Mouse (Mus musculus) c-Kit-positive CD71-positive TER-119-negative erythroid progenitor cells, embryonic 14.5 days (primary cell): Measurements from ENCODE around the gene Slc9a8.
A peak's percentile ranks its signal among the peaks of the same experiment; 100 is the strongest.

ENCODE experiments used
- DNase-seq: peaks from one replicate; pipeline ENCODE4 v3.0.0-alpha.2; 2013; ENCODE audit warnings: low read depth

Slc9a8 gene

DNA sequence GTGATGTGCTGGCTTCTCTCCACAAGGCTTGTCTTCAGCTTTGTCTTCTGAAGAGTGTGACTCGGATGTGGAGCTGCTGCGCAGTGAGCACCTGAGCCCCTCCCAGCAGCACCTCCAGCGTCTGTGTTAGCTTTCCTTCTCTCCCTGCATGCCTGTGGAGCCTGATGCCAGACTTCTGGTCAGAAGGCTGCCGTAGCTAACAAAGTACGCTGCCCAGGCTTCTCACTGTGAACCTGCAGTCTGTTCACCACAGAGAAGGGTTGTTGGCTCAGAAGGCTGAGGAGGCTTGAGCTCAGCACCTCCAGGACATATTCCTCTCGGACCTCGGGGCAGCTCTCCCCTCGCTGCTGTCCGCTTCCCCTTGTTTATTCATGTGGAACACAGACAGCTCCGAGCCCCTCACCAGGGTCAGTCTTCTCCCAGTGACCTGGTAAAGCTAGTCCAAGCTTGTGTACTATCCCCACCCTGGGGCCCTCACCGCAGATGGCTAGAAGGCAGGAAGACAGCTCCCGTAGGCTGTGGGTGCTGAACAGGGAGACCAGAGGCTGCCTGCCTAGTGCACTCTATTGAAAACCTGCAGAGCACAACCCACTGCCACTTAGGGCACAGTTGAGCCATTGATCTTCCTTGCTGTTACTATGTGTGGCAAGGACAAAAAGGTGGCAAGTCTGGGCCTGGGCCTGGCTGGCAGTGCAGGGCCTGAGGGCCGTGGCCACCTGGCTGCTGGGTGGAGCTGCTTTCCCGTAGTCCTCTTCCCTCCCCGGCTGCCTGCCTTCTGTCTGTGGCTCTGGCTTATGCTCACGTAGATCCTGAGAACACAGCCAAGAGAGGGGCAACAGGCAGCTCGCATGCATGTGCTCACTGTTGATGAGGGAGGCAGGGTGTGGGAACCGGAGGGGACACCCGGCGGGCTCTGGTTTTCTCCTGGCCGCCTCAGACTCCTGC lies 28.1 kb downstream of the Slc9a8 start:
- no peak for DNase-seq

GRCm38 (mm10) chr2:167450647-167451046 lies 29.1 kb downstream of the Slc9a8 start:
- no peak for DNase-seq

DNA sequence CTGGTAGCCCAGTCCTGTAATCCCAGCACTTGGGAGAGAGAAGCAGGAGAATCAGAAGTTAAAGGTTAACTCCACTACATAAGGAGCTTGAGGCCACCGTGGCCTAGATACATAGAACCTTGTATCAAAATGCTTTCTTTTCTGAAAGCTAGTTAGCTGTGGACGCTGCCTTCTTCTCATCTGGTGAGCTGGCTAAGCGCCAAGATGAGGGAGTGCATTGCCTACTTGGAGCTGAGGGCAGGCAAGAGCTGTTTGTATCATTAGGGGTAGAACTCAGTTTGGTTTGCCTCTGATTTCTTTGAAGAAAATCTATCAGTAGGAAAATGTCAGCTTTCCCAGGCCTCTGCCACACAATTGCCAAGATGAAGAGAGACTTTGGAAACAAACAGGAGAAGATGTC lies 32.3 kb downstream of the Slc9a8 start:
- DNase-seq: no peak

GRCm38 (mm10) chr2:167456361-167457020 lies 35.0 kb downstream of the Slc9a8 start:
- DNase-seq: no peak

GRCm38 (mm10) chr2:167457213-167457612 lies 35.7 kb downstream of the Slc9a8 start:
- no peak for DNase-seq

DNA sequence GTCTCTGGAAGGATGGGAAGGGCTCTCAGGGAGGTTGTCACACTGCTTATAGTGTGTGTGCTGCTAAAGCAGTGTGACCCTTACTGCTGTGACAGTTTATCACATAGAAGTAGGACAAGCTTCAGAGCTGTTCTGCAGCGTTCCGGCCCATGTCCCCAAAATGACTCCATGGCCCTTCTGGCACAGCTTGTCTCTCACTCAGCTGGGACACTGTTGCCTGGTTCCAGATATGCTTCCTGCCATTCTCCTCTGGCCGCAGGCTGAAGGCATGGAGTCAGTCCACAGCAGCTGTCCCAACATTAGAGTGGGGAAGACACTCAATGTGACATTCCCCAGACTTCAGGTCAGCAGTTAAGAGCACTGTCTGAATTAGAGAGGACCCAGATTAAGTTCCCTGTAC lies 37.0 kb downstream of the Slc9a8 start:
- DNase-seq: no peak

- no peak for DNase-seq
These were observed 37.8 kb downstream of the Slc9a8 start for GRCm38 (mm10) chr2:167459071-167459865.

- DNase-seq: peak; percentile 43
These were observed 41.4 kb downstream of the Slc9a8 start for GRCm38 (mm10) chr2:167462954-167463353.

GRCm38 (mm10) chr2:167463802-167464201 lies 42.3 kb downstream of the Slc9a8 start:
- no peak for DNase-seq

- DNase-seq: no peak
These were observed 44.4 kb downstream of the Slc9a8 start for GRCm38 (mm10) chr2:167465951-167466350.

GRCm38 (mm10) chr2:167467214-167467613 lies 45.7 kb downstream of the Slc9a8 start:
- no peak for DNase-seq

GRCm38 (mm10) chr2:167468444-167468843 lies 46.9 kb downstream of the Slc9a8 start:
- no peak for DNase-seq

DNA sequence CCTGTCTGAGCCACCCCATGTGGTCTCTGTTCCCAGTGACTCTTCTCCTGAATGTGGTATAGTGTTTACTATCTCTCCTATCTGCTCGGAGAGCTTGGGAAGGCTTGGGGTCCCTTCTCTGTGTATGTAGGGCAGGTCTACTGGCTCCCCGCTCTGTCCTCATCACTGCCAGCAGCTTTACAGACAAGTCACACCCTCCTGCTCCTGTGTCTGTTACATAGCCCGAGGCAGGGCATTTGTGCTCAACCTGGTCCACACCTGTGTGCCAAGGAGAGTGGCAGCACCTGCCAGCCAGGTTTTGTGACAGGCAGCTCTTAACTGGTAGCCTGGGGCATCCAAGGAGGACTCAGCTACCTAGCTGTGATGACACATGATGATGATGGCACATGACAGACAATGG lies 49.1 kb downstream of the Slc9a8 start:
- no peak for DNase-seq

- DNase-seq: no peak
These were observed 50.1 kb downstream of the Slc9a8 start for GRCm38 (mm10) chr2:167471585-167471984.

DNA sequence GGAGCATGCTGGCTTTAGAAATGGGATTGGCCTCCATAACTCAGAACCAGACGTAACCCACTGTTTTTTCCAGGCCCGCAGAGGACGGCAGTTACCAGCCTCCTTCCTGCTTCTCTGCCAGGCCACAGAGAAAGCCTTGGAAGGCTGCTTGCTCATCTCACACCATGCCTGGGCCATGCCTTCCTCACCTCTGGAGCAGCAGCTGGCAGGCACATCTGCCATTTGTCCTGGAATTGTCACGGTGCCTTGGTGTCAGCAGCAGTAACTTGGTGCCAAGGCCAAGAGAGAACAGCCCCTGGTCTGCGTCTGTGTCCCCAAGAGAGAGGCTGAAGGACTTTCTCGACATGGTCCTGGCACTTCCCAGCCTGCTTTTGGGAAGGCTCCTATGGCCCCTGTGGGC lies 52.7 kb downstream of the Slc9a8 start:
- no peak for DNase-seq

- no peak for DNase-seq
These were observed 54.1 kb downstream of the Slc9a8 start for GRCm38 (mm10) chr2:167475596-167475995.

DNA sequence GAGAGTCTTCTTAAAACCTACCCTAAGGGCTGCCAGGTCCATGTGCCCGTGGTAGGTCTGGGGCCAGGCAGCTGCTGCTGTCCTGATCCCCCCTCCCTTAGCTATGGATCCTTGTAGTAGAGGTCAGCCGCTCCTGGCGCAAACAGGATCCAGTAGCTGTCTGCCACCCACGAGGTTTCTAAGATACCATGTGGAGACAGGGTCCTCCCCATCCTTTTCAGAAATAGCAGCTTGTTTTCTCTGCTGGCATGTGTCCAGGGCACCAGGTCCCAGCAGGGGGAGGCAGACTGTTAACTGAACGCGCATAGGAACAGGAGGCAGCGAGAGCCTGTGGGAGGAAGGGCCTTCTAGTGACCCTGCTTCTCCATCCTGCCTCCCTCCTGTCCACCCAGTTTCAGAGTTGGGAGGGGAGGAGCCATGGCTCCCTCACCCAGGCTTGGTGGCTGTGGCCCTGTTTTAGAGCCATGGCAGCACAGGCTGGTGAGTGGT lies 54.7 kb downstream of the Slc9a8 start:
- DNase-seq: no peak

DNA sequence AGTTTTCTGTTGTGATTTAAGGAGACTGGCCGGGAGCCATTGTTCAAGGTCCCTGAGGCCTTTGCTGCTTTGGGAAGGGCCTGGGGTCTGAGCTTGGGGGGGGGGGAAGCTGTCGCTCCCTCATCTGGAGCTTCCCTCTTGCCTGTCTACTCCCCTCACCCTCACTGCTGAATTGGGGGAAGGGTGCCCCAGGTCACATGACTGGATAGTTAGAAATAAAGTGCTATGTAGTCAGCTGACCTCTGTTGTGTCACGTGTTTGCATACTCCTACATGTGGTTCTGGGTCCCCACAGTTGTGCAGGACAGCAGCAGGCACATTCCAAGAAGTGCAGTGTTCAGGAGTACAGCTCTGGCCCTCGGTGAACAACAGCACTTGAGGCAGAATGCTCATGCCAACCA lies 55.2 kb downstream of the Slc9a8 start:
- DNase-seq: no peak

- DNase-seq: no peak
These were observed 56.6 kb downstream of the Slc9a8 start for GRCm38 (mm10) chr2:167478128-167478527.

- no peak for DNase-seq
These were observed 58.0 kb downstream of the Slc9a8 start for GRCm38 (mm10) chr2:167479501-167479900.

GRCm38 (mm10) chr2:167482681-167483080 lies 61.2 kb downstream of the Slc9a8 start:
- DNase-seq: no peak

DNA sequence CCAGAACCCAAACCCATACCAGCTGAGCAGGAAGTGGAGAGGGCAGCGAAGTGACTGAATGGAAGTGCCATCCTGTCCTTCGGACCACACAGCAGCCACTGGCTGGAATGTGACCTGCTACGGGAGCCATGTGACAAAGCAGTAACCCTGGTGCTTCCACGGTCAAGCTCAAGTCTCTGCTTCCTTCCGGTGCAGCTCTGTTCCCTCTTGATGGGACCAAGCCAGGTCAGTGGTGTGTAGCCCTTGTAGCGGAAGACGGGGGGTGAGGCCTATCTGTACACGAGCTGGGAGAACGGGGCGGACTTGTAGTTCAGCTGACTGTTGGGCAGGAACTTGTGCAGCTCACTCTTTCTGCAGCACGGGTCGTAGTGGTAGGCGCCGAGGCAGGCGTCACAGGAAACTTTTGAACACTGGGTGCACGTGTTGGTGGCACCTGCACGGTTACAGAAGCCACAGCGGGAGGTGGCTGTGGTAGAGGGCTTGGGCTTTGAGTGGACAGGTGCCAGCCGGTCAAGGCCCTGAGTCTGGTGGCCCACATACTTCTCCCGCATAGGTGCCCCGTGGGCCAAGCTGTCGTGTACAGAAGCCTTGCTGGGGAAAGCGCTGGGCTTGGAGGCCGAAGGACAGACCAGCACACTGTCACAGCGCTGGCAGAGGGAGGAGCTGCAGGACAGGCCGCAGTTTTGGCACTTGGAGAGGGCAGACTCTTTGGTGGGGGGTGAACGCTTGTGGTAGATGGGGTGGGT lies 61.7 kb downstream of the Slc9a8 start:
- DNase-seq: no peak
